Mouse (Mus musculus): Measurements from ENCODE around the gene Grid1.

Gene Grid1

DNA sequence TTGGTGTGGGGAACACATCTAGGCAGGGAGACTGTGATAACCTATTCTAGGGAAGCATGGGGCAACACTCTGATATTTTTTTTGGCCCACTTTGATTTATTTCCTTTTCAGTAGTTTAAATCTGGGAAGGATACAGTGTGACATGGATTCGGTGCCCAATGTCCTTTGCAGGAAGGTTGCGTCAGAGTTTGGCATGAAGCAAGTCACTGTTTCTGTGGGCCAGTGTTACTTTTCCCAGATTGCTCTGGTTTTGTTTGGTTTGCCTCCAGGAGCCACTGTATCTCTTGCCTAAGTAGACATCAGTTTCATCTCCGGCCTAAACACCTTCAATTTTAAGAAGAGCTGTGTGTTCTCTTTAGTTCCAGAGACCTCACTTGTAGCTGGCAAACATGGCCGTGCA lies 399.1 kb downstream of the Grid1 start:
- no peak for DNase-seq (ENCODE audit: low spot score)

- no peak for DNase-seq (ENCODE audit: low spot score)
Observed at GRCm38 (mm10) chr14:35222196-35222595, 402.3 kb downstream of the Grid1 start.

DNA sequence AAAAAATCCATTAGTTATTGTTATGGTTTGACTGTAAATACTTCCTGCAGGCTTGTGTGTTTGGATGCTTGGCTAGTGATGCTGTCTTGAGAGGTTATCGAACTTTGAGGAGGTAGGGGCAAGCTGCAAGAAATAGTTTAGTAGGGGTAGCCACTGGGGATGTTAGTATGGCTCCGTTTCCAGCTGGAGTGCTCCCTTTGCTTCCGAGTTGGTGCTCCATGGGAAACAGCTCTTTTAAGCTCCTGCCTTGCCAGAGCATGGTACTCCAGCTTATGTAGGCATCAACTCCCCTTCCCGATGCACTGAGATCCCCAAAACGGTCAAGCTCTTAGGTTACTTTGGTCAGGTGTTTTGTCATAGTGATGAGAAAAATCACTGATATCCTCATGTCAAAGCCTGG lies 407.7 kb downstream of the Grid1 start:
- no peak for DNase-seq (ENCODE audit: low spot score)

DNA sequence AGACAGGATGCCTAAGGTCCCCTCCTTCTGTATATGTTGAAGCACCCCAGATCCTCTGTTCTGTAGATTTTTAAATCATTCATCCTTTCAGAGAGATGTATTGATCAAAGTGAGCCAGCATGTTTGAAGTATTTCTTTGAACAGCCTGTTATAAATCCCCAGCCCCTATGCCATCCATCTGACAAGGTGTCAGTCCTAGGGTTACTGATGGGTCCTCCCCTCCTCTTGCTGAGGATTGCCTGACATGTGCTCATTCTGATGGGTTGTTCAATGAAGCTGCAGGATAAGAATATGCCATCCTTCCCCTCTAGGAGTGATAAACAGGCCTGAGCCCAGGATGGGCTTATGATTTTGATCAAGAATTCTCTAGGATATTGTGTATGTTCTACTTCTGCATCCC lies 411.5 kb downstream of the Grid1 start:
- no peak for DNase-seq (ENCODE audit: low spot score)

DNA sequence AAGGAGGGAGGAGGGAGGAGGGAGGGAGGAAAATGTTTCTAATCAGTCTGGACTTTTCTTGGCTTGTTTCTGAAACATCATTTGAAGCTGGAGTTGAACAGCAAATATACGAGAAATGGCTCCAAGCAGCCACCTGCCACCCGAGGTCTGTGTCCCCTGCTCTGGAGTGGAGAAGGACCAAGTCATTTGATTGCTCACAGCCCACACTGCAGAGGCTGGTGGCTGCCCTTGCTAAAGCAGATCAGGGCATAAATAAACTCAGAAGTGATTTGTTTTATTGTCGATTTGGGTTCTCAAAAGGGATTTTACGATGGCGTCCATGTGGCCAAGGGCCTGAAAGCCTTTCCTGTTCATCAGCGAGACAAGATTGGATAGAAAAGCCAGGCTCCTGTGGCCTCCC lies 423.0 kb downstream of the Grid1 start:
- DNase-seq (ENCODE audit: low spot score) = no peak

GRCm38 (mm10) chr14:35244776-35245548 lies 425.1 kb downstream of the Grid1 start:
- DNase-seq (ENCODE audit: low spot score) = no peak

DNA sequence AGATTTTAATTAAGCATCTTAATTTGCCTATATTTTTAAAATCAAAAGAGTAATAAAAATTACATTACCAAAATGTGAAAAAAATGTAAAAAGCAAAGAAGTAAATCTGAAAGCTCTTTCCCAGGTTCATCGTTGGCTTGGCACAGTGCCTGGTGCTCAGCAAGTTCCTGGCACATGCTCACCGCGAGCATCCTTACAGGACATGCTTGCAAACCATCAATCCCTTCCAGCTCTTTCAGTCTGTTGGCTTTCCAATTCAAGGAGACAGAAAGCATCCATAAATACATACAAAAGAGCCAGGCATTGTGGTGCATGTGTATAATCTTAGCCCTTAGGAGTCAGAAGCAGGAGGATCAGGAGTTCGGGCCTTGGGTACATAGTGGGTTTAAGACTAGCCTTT lies 430.5 kb downstream of the Grid1 start:
- no peak for DNase-seq (ENCODE audit: low spot score)

DNA sequence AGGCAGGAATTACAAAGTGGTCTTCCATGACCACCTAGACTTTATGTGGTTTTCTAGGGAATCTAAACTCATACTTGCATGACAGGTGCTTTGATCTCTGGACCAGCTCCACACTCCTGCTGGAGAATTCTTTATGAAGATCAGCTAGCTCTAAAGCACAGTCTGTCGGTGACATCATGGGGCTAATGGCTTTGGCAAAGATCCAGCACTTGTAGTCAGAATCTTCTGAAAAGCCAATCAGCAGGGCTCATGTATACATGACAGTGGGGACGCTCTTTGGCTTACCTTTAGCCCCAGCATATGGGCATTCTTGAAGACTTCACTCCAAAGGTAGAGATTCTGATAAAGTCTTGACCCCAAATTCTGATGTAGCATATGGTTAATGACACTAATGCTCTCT lies 434.6 kb downstream of the Grid1 start:
- DNase-seq (ENCODE audit: low spot score) = no peak

GRCm38 (mm10) chr14:35270260-35270659 lies 450.4 kb downstream of the Grid1 start:
- DNase-seq (ENCODE audit: low spot score) = no peak

DNA sequence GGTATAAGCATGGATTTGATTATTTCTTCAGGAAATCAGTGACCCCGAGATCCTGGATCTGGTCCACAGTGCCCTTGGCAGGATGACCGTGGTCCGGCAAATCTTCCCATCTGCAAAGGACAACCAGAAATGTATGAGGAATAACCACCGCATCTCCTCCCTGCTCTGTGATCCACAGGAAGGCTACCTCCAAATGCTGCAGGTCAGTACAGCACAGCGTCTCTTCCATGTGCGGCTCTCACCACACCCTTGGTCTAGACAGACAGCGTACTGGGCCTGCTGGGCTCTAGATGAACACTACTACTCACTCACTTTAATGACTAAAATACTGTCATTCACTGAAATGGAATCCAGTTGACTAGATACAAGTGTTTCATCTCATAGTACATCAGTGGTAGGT lies 489.3 kb downstream of the Grid1 start:
- DNase-seq (ENCODE audit: low spot score) = no peak

DNA sequence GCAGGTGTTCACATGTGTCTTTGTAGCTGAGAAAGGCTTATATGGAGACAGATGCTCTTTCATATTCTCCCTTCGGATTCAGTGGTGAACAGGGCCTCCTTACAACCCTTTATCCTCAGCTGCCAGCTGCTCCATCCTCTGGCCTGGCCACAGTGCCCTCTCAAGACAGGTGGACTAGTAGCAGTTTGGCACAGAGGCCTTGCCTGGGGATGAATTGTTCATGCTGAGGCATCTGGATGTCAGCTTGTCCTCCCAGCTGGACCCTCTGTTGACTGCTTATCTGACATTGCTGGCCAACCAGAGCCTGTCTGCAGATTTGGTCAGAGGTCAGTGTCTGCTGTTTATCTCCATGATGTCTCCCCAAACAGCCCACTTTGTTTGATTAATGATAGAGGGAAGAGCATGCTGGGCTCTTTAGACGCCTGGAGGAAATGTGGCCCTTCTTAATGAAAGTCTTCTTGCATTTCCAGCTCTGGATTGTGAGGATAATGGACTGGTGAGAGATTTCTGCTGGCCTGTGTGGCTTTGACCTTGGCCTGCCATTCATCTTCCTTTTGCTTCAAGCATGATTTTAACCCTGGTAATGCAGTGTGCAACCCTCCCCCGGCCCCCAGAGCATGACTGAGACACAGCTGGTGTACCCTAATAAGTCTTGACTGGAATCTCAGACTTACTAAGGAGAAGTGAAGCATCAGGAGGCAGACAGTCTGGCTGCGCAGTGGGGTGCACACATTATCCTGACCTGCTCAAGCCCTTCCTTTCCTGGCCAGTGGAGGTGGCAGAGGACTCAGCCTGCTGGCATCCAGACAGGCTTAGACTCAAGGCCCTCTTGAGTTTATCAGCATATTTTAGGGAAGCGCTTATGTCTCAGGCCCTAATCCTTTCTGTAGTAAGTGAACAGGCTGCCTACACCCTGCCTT lies 493.7 kb downstream of the Grid1 start:
- no peak for DNase-seq (ENCODE audit: low spot score)

DNA sequence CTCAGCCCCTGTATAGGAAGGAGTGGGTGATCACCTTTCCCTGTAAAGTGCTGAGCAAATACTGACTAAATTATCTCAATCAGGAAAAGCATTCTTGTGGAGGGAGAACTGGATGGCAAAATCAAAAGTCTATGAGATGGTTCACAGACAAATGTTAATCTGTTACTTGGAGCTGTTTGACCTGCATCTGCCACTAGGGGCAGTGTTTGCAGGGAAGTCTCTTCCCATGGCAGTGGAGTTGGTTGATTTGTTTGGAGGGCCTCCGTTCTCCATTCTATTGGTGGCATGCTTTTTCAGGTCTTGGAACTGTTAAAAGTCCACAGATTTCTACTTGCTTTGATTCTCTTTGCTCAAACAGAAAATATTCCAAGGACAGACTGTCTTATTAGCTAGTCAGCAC lies 506.4 kb downstream of the Grid1 start:
- no peak for DNase-seq (ENCODE audit: low spot score)

DNA sequence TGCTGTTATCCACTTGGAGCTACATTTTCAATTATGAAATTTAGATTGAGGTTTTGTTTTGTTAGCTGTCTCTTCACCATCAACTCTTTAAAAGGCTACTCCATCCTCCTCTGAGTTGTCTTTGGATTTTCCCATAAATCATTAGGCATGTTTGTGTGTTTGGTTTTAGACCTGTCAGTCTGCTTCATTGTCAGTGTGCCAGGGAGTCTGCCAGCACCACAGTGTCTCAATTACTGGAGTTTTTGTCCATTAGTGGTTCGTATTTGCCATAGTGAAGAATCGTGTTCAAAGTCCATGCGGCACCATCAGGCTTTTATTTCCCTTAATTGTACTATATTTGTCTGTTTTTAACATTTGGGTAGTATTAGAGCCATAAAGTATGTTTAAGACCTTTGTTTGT lies 516.7 kb downstream of the Grid1 start:
- no peak for DNase-seq (ENCODE audit: low spot score)

- no peak for DNase-seq (ENCODE audit: low spot score)
Observed at GRCm38 (mm10) chr14:35356011-35356410, 536.1 kb downstream of the Grid1 start.

DNA sequence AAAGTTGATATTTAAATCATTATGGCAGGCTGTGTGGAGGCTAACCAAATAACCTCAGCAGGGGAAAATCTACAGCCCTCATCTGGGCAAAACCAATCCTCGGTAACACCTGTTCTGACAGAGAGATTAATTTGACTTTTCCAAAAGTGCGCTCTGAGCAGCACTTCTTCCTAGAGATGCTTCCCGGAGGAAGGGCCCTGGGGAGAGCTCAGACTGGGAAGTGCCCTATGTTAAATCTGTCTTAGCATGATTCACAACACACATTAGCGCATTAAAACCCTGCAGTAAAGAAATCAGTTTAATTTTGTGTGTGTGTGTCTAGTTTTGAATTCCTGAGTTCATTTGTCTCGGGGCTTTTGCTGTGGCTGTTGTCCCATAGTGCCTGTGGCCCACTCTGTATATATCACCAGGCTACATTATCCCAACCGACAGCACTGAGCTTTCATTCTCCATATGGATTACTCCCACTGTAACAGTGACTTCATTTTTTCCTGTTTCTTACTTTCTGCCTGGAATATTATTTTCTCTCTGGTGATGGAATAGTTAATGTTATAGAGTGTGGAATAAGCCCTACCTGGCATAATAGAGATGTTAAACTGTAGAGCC lies 536.7 kb downstream of the Grid1 start:
- DNase-seq (ENCODE audit: low spot score) = no peak

- no peak for DNase-seq (ENCODE audit: low spot score)
Observed at GRCm38 (mm10) chr14:35358136-35358821, 538.4 kb downstream of the Grid1 start.

DNA sequence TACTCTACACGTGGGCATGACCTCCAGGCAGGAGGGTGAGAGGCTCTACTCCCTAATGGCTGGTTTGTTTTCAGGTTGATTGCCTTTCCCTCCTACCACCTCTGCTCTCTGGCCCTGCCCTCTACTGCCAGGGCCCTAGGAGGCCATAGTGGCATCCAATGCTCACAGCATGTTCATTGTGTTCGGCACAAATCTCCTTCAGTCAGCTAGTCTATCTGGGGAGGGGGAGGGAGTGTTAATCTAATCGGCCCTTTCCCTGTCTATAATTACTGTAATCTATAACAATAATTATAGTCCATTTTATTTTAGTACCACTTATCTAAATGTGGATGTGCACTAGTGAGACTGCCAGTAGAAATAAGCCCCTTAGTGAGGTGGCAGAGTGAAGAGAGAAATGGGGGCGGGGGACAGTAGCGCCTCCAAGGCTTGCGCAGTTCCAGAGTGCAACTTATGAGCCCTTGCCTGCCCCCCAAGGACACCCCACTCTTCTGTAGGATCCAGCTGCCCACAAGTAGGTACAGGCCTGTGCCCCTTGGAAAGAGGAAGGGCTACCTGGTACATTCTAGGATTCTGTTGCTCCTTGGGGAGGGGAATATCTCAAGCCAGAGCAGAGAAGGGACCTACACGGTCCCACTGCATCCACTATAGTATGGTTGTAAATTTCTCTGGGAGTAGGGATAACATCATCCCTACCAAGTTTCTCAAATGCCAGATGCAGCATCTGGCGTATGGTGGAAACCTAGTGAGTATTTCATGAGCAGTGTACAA lies 545.5 kb downstream of the Grid1 start:
- DNase-seq (ENCODE audit: low spot score) = no peak

DNA sequence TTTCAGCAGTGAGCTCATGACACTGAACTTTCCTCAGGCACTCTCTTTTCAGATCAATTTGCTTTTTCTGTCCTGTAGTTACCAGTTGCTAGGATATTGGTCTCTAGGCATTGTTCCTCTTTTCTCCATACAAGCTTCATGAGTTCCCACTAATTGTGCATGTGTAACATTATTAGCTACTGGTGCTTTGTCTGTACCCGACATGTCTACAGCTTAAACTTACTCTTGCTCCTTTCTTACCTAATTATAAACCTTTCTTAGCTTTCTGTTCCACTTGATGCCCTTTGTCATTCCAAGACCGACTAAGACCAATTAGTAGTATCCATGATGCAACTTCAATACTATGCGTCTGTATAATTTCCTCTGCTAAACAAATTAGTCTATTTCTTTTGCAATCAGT lies 554.5 kb downstream of the Grid1 start:
- no peak for DNase-seq (ENCODE audit: low spot score)

- no peak for DNase-seq (ENCODE audit: low spot score)
Observed at GRCm38 (mm10) chr14:35393591-35393990, 573.7 kb downstream of the Grid1 start.

DNA sequence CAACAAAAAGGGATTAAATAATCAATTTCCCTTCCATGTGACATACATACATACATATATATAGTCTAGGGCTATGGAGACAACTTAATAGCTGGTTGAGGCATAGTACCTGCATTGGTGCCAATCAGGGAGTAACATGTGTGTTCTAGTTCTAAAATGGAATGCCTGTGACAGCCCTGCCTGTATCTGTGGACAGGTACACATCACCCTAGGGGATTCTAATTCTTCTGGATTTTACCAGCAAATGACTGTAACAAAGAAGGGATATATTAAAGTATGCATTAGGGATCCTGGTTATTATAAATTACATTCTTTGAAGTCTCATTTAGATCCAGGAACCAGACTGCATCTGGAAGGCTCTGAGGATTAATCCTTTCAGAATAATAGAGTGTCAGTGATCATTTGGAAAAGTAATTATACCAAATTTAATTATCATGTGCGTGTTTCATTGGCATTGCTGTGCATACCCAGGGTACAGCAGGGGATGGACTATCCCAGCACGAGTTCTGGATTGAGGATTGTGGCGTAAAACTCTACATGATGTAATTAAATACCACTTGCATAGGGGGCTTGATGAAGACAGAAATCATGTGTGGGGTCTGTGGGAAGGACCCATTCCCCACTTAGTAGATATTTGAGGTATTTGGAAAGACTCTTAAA lies 584.5 kb downstream of the Grid1 start:
- DNase-seq (ENCODE audit: low spot score) = no peak

GRCm38 (mm10) chr14:35430259-35430658 lies 610.4 kb downstream of the Grid1 start:
- DNase-seq (ENCODE audit: low spot score) = no peak
